In the genomic region with DNA sequence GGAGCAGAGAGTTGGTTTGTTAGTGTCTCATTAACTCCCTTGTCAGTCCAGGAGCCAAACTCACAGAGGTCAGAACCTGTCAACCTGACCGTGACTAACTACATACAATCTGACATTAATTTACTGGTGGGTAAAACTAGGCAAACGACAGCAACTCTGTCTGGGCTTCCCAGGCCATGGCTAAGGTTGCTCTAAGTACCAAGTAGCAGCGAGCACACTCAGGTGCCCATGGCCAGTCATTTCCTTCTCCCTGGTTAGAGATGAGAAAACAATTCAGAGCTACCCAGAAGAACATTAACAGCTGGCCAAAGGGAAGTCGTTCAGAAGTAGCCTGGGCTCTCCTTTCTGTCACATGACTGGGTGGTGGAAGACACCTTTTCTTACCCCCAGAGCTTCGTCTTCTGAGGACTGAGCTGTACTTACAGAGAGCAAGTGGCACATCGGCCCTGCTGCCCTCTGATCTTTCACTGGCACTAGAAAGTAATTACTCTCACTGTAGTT, we compare ENCODE assay signal across 7 mouse cellular contexts. TPM values are rescaled to one million over a fixed set of nuclear protein-coding genes. Genes with fewer than 3 reads are reported as not detected.
DNase-seq lines count a peak whose midpoint lies in the region; ATAC-seq and TF ChIP-seq lines count a peak whose summit lies in the region.

No protein-coding gene starts in this region.

- WGBS in hindbrain, embryonic 14.5 days = 52% methylated on average over 6 of the region's 6 CpGs
- WGBS in liver, embryonic 12.5 days (ENCODE audit: insufficient replicate concordance) = 34% methylated on average over 6 of the region's 6 CpGs

- H3ac ChIP-seq in C2C12 (ENCODE audit: control insufficient read depth, insufficient read length, low read depth) = peak overlapping the region; percentile 73

- H3K79me2 ChIP-seq in C2C12 (ENCODE audit: control insufficient read depth, insufficient read depth) = peaks cover 74% of the 10 kb centered on the region

- H3K79me3 ChIP-seq in C2C12 (ENCODE audit: low read depth) = peaks cover 68% of the 10 kb centered on the region

- no peak for DNase-seq in G1E (ENCODE audit: low spot score)
- DNase-seq in hindbrain, embryonic 14.5 days (ENCODE audit: low spot score) = no peak
- no peak for DNase-seq in urinary bladder, postnatal 36 days (ENCODE audit: low spot score in 2 of 2)
- DNase-seq in cerebellum, postnatal 36 days = no peak
- no peak for DNase-seq in retina, postnatal 1 day

- peak overlapping the region; percentile 94 for H3K9ac ChIP-seq in hindbrain, embryonic 14.5 days
- H3K9ac ChIP-seq in liver, embryonic 12.5 days = peak overlapping the region; percentile 98

- H3K4me3 ChIP-seq in C2C12 (ENCODE audit: insufficient read depth, poor library complexity, severe bottlenecking) (peak overlapping the region; percentile 82), G1E (ENCODE audit: low read depth, low read length) (peak overlapping the region; percentile 98; the same call in 1 of the 2 replicates)
- H3K4me3 ChIP-seq in hindbrain, embryonic 14.5 days (replicated peaks; ENCODE audit: low read length) = peak overlapping the region; percentile 91
- peak overlapping the region; percentile 96 for H3K4me3 ChIP-seq in liver, embryonic 12.5 days

- no peaks in the 10 kb centered on the region for H3K9me3 ChIP-seq in G1E (replicated peaks)
- H3K9me3 ChIP-seq in hindbrain, embryonic 14.5 days (ENCODE audit: control insufficient read depth, low read length) = no peaks in the 10 kb centered on the region
- H3K9me3 ChIP-seq in liver, embryonic 12.5 days (replicated peaks) = no peaks in the 10 kb centered on the region

- H3K4me1 ChIP-seq in G1E (ENCODE audit: insufficient read depth, low read depth, low read length) = peaks cover 78% of the 10 kb centered on the region
- peaks cover 50% of the 10 kb centered on the region for H3K4me1 ChIP-seq in hindbrain, embryonic 14.5 days (replicated peaks; ENCODE audit: control insufficient read depth, insufficient read depth, low read length)
- H3K4me1 ChIP-seq in liver, embryonic 12.5 days = peaks cover 83% of the 10 kb centered on the region

- no peak for TF ChIP-seq CTCF in C2C12 (IDR thresholded peaks at IDR 0.05; ENCODE audit: control insufficient read depth, insufficient read depth, insufficient read length)
- no peak for TF ChIP-seq CTCF in G1E (IDR thresholded peaks at IDR 0.05; ENCODE audit: low read depth, low read length)

- no peak overlapping the region for H3K27ac ChIP-seq in hindbrain, embryonic 14.5 days
- peak overlapping the region; percentile 96 for H3K27ac ChIP-seq in liver, embryonic 12.5 days

- ATAC-seq in G1E (ENCODE audit: extremely low read depth, insufficient number of reproducible peaks, low FRiP score, poor library complexity, severe bottlenecking) = no peak
- no peak for ATAC-seq in hindbrain, embryonic 14.5 days (ENCODE audit: low FRiP score)
- no peak for ATAC-seq in liver, embryonic 12.5 days

- H3K36me3 ChIP-seq in C2C12 (ENCODE audit: control insufficient read depth, insufficient read depth) (peaks cover 10% of the 10 kb centered on the region), G1E (replicated peaks) (peaks cover 57% of the 10 kb centered on the region)
- no peaks in the 10 kb centered on the region for H3K36me3 ChIP-seq in hindbrain, embryonic 14.5 days (replicated peaks; ENCODE audit: control insufficient read depth, insufficient read depth)
- peaks cover 24% of the 10 kb centered on the region for H3K36me3 ChIP-seq in liver, embryonic 12.5 days

- no peaks in the 10 kb centered on the region for H3K27me3 ChIP-seq in C2C12 (ENCODE audit: control insufficient read depth, insufficient read depth, insufficient read length)
- no peaks in the 10 kb centered on the region for H3K27me3 ChIP-seq in G1E (ENCODE audit: insufficient read depth, low read length)
- H3K27me3 ChIP-seq in hindbrain, embryonic 14.5 days (ENCODE audit: control insufficient read depth, insufficient read depth, low read length) = no peaks in the 10 kb centered on the region
- H3K27me3 ChIP-seq in liver, embryonic 12.5 days (replicated peaks) = no peaks in the 10 kb centered on the region

- H3K4me2 ChIP-seq in hindbrain, embryonic 14.5 days (replicated peaks) = peak overlapping the region; percentile 94
- H3K4me2 ChIP-seq in liver, embryonic 12.5 days = peak overlapping the region; percentile 90

TF ChIP-seq in C2C12, 6 proteins besides CTCF, POLR2A, EP300 and RAD21:
- peak; percentile 73 for TF ChIP-seq USF1 (IDR thresholded peaks at IDR 0.05; ENCODE audit: low read depth)
- TF ChIP-seq FOSL1 (IDR thresholded peaks at IDR 0.05; ENCODE audit: insufficient read depth, low read length, poor library complexity, severe bottlenecking) = no peak
- no peak for TF ChIP-seq MYOD1 (IDR thresholded peaks at IDR 0.05; ENCODE audit: control insufficient read depth, insufficient read length, low read depth)
TF ChIP-seq in C2C12: peak in this region for 1.

RNA-seq across cellular contexts. Expression of gene Josd1, which starts 2.5 kb away (rescaled TPM):
- polyA plus RNA-seq in C2C12 (2012; fragmentation: generic; extraction: Trizol) = 37.0 TPM
- total RNA-seq in G1E (2014; fragmentation: Nextera tagmentation) = 19.1 and 23.3 TPM in 2 replicates
- 21.6 and 21.9 TPM in 2 replicates for total RNA-seq in G1E (2017)
- polyA plus RNA-seq in G1E (2012) = 16.7 and 22.6 TPM in 2 replicates
- polyA plus RNA-seq in hindbrain, embryonic 14.5 days (2014; fragmentation: Nextera tagmentation; extraction: Ambion mirVana) = 16.1 and 18.6 TPM in 2 replicates
- polyA plus RNA-seq in liver, embryonic 12.5 days (2016; fragmentation: Nextera tagmentation; extraction: Ambion mirVana) = 37.7 and 38.3 TPM in 2 replicates

RNA-seq across cellular contexts. Expression of gene Gtpbp1, which starts 5.5 kb away (rescaled TPM):
- polyA plus RNA-seq in C2C12 (2012; fragmentation: generic; extraction: Trizol) = 62.5 TPM
- 63.7 and 74.7 TPM in 2 replicates for total RNA-seq in G1E (2014; fragmentation: Nextera tagmentation)
- total RNA-seq in G1E (2017) = 54.8 and 58.6 TPM in 2 replicates
- polyA plus RNA-seq in G1E (2012) = 108 and 116 TPM in 2 replicates
- polyA plus RNA-seq in hindbrain, embryonic 14.5 days (2014; fragmentation: Nextera tagmentation; extraction: Ambion mirVana) = 43.1 and 43.4 TPM in 2 replicates
- 48.3 and 50.0 TPM in 2 replicates for polyA plus RNA-seq in liver, embryonic 12.5 days (2016; fragmentation: Nextera tagmentation; extraction: Ambion mirVana)

RNA-seq across cellular contexts. Expression of gene Tomm22, which starts 14.5 kb away (rescaled TPM):
- polyA plus RNA-seq in C2C12 (2012; fragmentation: generic; extraction: Trizol) = 171 TPM
- 116 and 133 TPM in 2 replicates for total RNA-seq in G1E (2014; fragmentation: Nextera tagmentation)
- total RNA-seq in G1E (2017) = 144 and 169 TPM in 2 replicates
- polyA plus RNA-seq in G1E (2012) = 103 and 140 TPM in 2 replicates
- 241 and 244 TPM in 2 replicates for polyA plus RNA-seq in hindbrain, embryonic 14.5 days (2014; fragmentation: Nextera tagmentation; extraction: Ambion mirVana)
- polyA plus RNA-seq in liver, embryonic 12.5 days (2016; fragmentation: Nextera tagmentation; extraction: Ambion mirVana) = 209 and 217 TPM in 2 replicates

RNA-seq across cellular contexts. Expression of gene Cby1, which starts 26.2 kb away (rescaled TPM):
- polyA plus RNA-seq in C2C12 (2012; fragmentation: generic; extraction: Trizol) (54.5 TPM), G1E (2012) (98.0 and 113 TPM in 2 replicates)
- total RNA-seq in G1E (2014; fragmentation: Nextera tagmentation) (9.9 and 18.5 TPM in 2 replicates), G1E (2017) (44.7 and 54.5 TPM in 2 replicates)
- polyA plus RNA-seq in hindbrain, embryonic 14.5 days (2014; fragmentation: Nextera tagmentation; extraction: Ambion mirVana) = 85.4 and 85.5 TPM in 2 replicates
- 20.3 and 21.8 TPM in 2 replicates for polyA plus RNA-seq in liver, embryonic 12.5 days (2016; fragmentation: Nextera tagmentation; extraction: Ambion mirVana)

RNA-seq across cellular contexts. Expression of gene Fam227a, which starts 26.4 kb away (rescaled TPM):
- polyA plus RNA-seq in C2C12 (2012; fragmentation: generic; extraction: Trizol) (0.27 TPM), G1E (2012) (0.11 and 0.13 TPM in 2 replicates)
- total RNA-seq in G1E (2014; fragmentation: Nextera tagmentation) (0.90 and 3.4 TPM in 2 replicates), G1E (2017) (1.2 and 2.1 TPM in 2 replicates)
- 3.3 and 7.6 TPM in 2 replicates for polyA plus RNA-seq in hindbrain, embryonic 14.5 days (2014; fragmentation: Nextera tagmentation; extraction: Ambion mirVana)
- polyA plus RNA-seq in liver, embryonic 12.5 days (2016; fragmentation: Nextera tagmentation; extraction: Ambion mirVana) = 0.20 and 0.37 TPM in 2 replicates
